Mouse (Mus musculus): ENCODE data around the gene Syf2. TPM values are rescaled to one million over a fixed set of nuclear protein-coding genes. Genes with fewer than 3 reads are reported as not detected.
"Not testable (repeated sequence)": the region's sequence is repeated elsewhere in the genome, so short reads cannot be mapped to it uniquely, and the experiment has no call there.

Gene Syf2
- total RNA-seq (2014; fragmentation: Nextera tagmentation), result 64.4 and 88.9 TPM in 2 replicates
- 208 and 338 TPM in 2 replicates for total RNA-seq (2017)

- peak; percentile 66 for ATAC-seq (replicated peaks; ENCODE audit: low FRiP score, low TSS enrichment, poor library complexity, severe bottlenecking)
These were observed at the start of gene Syf2 for GRCm38 (mm10) chr4:134930684-134931481. Syf2 (plus strand) TSS chr4:134930898.

- ATAC-seq (replicated peaks; ENCODE audit: low FRiP score, low TSS enrichment, poor library complexity, severe bottlenecking), result peak; percentile 81
These were observed 47.4 kb upstream of the Syf2 start for GRCm38 (mm10) chr4:134883266-134883665.

DNA sequence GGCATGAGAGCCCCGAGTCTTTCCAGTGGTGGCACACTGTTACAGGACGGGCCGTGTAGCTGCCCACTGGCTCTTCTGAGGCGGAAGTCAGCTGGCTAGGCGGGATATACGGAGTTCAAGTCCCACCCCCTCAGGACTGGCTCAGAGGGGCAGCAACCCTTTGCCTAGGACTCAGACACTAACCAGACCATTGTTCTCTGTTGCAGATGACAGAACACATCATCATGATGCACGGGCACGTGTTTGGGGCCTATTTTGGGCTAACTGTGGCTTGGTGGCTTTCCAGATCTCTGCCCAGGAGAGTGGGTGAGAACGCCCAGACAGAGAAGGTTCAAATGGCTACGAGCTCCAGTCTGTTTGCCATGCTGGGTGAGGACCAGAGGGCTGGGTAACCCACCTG, 46.9 kb upstream of the Syf2 start:
- ATAC-seq (replicated peaks; ENCODE audit: low FRiP score, low TSS enrichment, poor library complexity, severe bottlenecking), result no peak

GRCm38 (mm10) chr4:134884364-134884763, 46.3 kb upstream of the Syf2 start:
- ATAC-seq (replicated peaks; ENCODE audit: low FRiP score, low TSS enrichment, poor library complexity, severe bottlenecking), result no peak

DNA sequence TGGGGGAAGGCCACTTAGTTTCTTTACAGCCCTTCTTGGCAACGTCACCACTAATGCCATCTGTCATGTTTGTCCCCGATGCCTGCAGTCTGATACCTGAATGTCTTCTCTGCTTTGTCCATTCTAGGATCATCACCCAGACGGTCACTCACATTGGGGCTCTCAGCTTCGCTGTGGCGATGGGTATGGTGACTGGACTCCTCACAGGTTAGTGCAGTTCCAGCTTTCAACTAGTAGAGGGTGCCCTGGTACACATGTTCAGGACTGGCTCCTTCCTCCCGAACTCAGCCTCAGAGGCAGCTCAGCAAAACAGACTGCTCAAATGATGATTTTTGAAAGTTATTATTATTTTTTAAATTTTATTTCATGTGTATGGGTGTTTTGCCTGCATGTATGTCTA, 38.6 kb upstream of the Syf2 start:
- no peak; the same call in 1 of the 2 replicates for ATAC-seq (replicated peaks; ENCODE audit: low FRiP score, low TSS enrichment, poor library complexity, severe bottlenecking)

GRCm38 (mm10) chr4:134897256-134897655, 33.4 kb upstream of the Syf2 start:
- ATAC-seq (replicated peaks; ENCODE audit: low FRiP score, low TSS enrichment, poor library complexity, severe bottlenecking), result no peak

DNA sequence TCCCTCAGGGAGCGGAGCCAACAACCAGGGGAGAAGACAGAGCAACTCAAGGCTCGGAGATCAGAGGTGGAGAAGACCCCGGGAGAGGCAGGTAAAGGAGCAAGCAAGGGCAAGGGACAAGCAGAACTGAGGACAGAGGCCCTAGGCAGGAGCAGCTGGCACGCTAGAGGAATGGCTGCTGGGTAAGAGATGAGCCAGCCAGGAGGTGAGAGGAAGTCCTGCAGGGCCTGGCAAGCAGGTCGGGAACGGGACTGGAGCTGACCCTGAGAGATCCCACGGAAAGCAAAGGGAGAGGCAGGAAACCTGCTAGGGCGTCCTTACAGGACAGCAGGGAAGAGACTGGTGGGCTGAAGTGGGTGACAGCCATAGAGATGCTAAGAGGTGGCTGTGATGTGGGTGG, 29.6 kb upstream of the Syf2 start:
- 0 out of 2 replicates have a peak, but pooled peaks have one; percentile 16 for ATAC-seq (replicated peaks; ENCODE audit: low FRiP score, low TSS enrichment, poor library complexity, severe bottlenecking)

DNA sequence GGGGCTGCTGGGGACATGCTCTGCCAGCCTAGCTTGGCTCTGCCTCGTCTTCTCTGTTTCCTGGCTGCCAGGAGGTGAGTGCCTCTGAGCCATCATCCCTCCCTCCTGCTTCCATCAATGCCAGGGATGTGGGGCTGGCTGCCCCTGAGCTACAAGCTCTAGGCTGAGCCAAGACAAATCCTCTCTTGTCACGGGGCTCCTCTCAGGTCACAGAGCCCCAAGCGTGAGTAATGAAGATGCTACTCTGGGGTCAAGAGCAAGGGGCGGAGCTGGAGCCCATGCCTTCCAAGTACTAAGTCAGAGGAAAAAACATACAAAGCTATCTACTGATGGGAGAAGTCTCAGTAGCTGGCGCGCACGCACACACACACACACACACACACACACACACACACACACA, 27.7 kb upstream of the Syf2 start:
- ATAC-seq (replicated peaks; ENCODE audit: low FRiP score, low TSS enrichment, poor library complexity, severe bottlenecking), result no peak

DNA sequence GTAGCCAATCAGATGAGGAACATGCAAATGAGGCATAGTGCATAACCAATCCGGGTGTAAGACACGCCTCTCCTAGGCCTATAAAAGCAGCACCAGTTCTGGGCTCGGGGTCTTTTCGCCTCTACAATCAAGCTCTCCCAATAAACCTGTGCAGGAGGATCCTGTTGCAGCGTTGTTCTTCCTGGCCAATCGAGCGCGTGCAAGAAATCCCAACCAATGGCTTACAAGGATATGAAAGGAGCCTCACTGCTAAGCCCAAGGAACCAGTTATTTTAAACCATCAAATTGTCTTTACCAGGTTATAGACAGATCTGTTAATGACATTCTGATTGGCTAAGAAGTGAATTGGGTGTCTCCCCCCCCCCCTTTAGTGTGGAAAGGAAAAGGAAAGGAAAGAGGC, 19.3 kb upstream of the Syf2 start:
- ATAC-seq (replicated peaks; ENCODE audit: low FRiP score, low TSS enrichment, poor library complexity, severe bottlenecking), result not testable (repeated sequence)

DNA sequence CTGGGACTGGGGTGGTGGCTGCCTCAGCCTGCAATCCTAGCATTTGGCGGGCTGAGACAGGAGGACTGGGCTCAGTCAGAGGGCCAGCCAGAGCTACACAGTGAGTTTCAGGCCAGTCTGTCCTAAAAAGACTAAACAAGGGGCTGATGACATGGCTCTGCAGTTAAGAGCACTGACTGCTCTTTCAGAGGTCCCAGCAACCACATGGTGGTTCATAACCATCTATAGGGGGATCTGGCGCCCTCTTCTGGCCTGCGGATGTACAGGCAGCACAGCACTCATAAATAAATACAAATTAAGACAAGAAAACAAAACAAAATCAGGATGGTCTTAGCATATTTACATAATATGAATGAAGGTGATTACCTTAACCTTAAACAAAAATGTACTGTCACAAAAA, 17.3 kb upstream of the Syf2 start:
- 0 out of 2 replicates have a peak, but pooled peaks have one; percentile 30 for ATAC-seq (replicated peaks; ENCODE audit: low FRiP score, low TSS enrichment, poor library complexity, severe bottlenecking)

DNA sequence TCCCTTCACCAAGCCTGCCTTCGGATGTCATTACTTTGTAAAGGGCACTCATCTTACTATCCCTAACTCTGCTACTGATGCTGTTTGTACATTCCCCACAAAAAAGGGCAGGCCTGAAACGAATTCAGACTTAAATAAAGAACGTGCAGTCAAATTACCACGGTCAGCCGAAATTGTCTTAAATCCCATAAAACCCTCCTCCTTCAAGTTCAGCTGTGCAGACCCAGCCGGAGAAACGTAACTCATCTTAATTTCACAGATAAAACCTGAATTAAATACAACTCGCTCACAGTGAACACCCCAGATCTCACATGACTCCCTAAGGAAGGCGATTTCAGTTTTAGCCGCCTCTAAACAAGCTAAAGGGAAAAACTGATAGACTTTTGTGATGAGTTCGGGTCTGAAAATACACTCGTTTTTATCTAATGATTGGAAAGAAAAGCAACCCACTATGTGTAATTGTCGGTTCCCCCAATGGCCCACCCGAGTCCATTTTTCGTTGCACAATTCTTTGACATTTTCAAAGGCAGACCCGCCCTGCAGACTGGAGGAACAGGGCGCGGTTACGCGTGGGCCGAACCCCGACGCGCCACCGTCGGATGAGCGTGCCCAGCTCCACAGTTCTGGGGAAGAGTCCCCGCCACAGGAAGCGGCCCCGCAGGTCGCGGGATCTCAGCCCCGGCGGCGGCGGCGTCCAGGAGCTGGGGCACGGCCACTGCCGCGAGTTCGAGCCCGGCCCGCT, 16.4 kb upstream of the Syf2 start:
- ATAC-seq (replicated peaks; ENCODE audit: low FRiP score, low TSS enrichment, poor library complexity, severe bottlenecking), result peak; percentile 16

- ATAC-seq (replicated peaks; ENCODE audit: low FRiP score, low TSS enrichment, poor library complexity, severe bottlenecking), result peak; percentile 80
These were observed 15.9 kb upstream of the Syf2 start, which contains the start of gene Tmem50a for GRCm38 (mm10) chr4:134914864-134915209. Tmem50a (minus strand) TSS chr4:134915024.

- ATAC-seq (replicated peaks; ENCODE audit: low FRiP score, low TSS enrichment, poor library complexity, severe bottlenecking), result no peak
These were observed 15.3 kb upstream of the Syf2 start for GRCm38 (mm10) chr4:134915223-134916050.

- ATAC-seq (replicated peaks; ENCODE audit: low FRiP score, low TSS enrichment, poor library complexity, severe bottlenecking), result peak; percentile 45; the same call in 1 of the 2 replicates
These were observed 13.5 kb upstream of the Syf2 start for GRCm38 (mm10) chr4:134917194-134917593.

- 0 out of 2 replicates have a peak, but pooled peaks have one; percentile 3 for ATAC-seq (replicated peaks; ENCODE audit: low FRiP score, low TSS enrichment, poor library complexity, severe bottlenecking)
These were observed 12.3 kb upstream of the Syf2 start for GRCm38 (mm10) chr4:134918381-134918780.

GRCm38 (mm10) chr4:134919733-134920540, 10.8 kb upstream of the Syf2 start:
- no peak for ATAC-seq (replicated peaks; ENCODE audit: low FRiP score, low TSS enrichment, poor library complexity, severe bottlenecking)

DNA sequence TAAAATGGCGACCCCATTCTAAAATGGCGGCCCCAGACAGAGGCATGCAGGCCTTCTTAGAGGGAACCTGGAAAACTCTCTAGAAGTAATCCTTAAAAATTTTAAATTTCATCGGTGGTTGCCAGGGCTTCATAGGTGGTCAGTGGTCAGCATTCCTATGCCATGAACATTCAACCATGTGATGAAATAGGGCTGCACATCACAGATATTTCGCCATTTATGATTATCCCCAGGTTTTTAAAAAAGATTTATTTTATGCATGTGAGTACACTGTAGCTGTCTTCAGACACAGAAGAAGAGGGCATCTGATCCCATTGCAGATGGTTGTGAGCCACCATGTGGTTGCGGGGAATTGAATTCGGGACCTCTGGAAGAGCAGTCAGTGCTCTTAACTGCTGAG, 10.1 kb upstream of the Syf2 start:
- no peak for ATAC-seq (replicated peaks; ENCODE audit: low FRiP score, low TSS enrichment, poor library complexity, severe bottlenecking)

DNA sequence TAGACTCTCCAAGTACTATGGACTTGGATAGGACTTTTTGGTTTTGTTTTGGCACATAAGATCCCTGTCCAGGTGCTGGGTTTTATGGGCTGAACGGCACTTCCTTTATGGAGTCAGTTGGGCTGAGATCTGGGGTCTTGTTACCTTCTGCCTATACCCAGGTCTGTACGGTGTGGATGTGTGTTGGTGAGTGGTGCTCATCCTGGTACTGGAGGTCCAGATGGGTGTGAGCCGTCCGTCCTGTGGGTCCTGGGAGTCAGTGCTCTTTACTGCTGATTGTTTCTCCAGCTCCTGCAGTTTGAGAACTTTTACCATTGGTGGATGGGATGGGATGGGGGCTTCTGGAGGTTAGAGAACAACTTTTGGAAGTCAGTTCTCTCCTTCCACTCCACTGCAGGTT, 9.0 kb upstream of the Syf2 start:
- no peak for ATAC-seq (replicated peaks; ENCODE audit: low FRiP score, low TSS enrichment, poor library complexity, severe bottlenecking)
